Mouse (Mus musculus) adrenal gland (tissue): ENCODE results near the gene Pithd1.
"Not testable (repeated sequence)": the region's sequence is repeated elsewhere in the genome, so short reads cannot be mapped to it uniquely, and the experiment has no call there.

ENCODE experiments used
- intact Hi-C: fragments of 180-260 bp; cut with DNase I; formaldehyde crosslinking; loops from one replicate; pipeline ENCODE4 v1.15.1; 2025

Gene Pithd1

GRCm38 (mm10) chr4:135963457-135964193, 23.4 kb downstream of the Pithd1 start, which contains the start of gene Gale:
TSS of gene Gale (plus strand) at chr4:135963727.
- intact Hi-C loops, result loop anchor here (10.0 kb wide), 1 partner anchor 191 kb away; no protein-coding TSS in a partner anchor

DNA sequence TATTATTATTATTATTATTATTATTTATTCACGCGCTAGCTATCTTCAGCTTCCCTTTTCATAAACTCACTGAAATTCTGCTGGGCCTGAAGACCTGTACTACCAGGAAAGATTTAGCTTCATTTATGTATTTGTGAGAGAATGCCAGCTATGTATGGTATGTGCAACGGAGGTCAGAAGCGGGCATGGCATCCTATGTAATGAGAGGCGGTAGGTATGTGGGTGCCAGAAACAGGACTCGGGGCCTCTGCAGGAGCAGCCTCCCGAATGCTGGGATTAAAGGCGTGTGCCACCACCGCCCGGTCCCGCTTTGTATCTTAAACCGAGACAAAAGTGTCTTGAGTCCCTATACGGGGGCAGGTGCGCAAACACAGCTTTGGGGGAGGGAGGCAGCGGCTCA, 24.1 kb downstream of the Pithd1 start:
- intact Hi-C loops, result loop anchor here (10.0 kb wide), 1 partner anchor 192 kb away; no protein-coding TSS in a partner anchor

DNA sequence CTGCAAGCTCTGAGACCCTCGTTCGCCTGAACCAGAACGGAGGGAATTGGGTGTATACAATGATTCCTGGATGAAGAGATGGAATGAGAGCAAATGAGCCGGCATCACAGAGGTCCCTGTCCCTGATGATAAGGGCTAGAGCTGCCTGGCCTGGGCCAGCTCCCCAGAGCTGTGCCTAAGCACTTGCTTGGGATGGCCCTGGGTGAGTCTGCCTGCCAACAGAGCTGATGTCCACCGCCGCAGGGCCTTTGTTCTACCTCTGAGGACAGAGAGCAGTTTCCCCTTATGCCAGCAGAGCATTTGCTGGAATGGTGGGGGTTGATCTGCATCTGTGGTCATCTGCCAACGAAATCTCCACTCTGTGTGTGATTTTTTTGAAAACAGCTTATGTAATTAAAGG, 24.9 kb downstream of the Pithd1 start:
- intact Hi-C loops, result loop anchor here (10.0 kb wide), 1 partner anchor 193 kb away; no protein-coding TSS in a partner anchor

GRCm38 (mm10) chr4:135961709-135962108, 25.4 kb downstream of the Pithd1 start:
- intact Hi-C loops, result loop anchor here (10.0 kb wide), 1 partner anchor 193 kb away; no protein-coding TSS in a partner anchor

DNA sequence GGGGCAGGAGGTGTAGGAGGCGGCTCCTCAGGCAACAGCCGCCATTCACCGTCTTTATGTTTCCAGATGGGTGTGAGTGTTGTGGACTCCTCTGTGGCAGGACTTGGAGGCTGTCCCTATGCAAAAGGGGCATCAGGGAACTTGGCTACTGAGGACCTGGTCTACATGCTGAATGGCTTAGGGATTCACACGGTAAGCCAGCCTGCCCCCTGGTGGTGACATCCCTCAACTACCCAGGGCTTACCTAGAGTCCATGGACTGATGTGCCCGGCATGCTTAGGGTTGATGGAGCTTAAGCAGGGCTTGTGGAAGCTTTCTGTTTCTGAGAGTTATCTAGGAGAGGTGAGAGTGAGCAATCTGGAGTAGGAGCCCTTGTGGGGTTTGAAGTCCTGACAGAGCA, 26.3 kb downstream of the Pithd1 start:
- intact Hi-C loops, result loop anchor here (10.0 kb wide), 1 partner anchor 194 kb away; no protein-coding TSS in a partner anchor

GRCm38 (mm10) chr4:135958354-135958753, 28.7 kb downstream of the Pithd1 start:
- intact Hi-C loops, result no loop called here

DNA sequence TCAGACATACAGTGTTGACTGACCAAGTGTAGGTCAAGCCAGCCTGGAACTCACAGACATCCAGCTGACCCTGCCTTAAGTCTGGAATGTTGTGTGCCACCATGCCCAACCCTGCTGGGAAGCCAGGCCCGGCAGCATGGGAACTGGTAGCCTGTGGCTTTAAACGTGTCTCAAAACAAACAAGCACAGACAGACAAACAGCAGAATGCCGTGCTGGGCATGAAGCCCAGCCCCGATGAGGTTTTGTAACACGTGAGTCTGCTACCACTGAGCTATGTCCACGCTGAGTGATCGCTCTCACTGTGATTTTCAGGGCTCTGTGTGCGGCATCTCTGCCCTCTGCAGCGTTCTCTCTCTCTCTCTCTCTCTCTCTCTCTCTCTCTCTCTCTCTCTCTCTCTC, 31.2 kb downstream of the Pithd1 start:
- intact Hi-C loops, result no loop called here

DNA sequence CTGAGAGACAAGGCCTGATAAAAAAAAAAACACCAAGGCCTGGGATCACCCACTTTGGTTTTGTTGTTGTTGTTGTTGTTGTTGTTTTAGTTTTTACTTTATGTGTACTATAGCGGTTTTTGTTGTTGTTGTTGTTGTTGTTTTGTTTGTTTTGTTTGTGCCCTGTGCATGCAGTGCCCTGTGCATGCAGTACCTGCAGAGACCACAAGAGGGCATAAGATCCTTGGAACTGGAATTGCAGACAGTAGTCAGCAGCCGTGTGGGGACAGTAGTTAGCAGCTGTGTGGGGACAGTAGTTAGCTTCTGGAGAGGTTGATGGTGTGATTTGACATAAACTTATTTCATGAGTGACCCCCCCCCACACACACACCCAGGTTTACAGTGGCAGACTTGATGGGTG, 32.8 kb downstream of the Pithd1 start:
- intact Hi-C loops, result no loop called here

GRCm38 (mm10) chr4:135953179-135953578, 33.9 kb downstream of the Pithd1 start:
- intact Hi-C loops, result no loop called here

DNA sequence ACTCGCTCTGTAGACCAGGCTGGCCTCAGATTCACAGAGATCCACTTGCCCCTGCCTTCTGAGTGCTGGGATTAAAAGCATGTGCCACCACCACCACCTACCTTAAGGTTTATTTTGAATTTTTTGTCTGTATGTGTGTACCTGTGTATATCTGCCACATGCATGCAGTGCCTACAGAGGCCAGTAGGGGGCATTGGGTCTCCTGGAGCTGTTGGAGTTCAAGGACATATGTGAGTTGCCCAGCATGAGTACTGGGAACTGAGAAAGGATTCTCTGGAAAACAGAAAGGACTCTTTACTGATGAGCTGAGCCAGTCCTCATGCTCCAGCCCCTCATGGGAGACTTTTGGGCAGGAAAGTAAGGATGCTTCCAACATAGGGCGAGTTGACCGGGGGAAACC, 35.6 kb downstream of the Pithd1 start:
- intact Hi-C loops, result no loop called here

- intact Hi-C loops, result no loop called here
These were observed 36.7 kb downstream of the Pithd1 start for GRCm38 (mm10) chr4:135950365-135950764.

DNA sequence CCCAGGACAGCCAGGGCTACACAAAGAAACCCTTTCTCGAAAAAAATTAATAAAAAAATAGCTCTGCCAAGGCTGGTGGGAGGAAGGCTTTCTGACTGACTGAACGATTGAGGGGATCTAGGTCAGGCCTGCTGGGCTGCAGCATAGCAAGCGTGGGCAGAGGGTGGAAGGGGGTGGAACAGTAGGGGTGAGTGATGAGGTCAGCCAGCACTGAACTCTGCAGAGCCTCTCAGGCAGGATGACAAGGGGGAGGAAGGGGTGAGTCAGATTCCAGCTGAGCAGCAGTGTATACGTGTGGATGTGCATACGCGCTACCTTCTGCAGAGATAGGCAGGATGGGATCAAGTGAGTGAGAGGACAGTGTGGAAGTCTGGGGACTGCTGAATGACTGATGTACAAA, 37.2 kb downstream of the Pithd1 start:
- intact Hi-C loops, result no loop called here

- intact Hi-C loops, result no loop called here
These were observed 37.6 kb downstream of the Pithd1 start for GRCm38 (mm10) chr4:135949475-135949874.

DNA sequence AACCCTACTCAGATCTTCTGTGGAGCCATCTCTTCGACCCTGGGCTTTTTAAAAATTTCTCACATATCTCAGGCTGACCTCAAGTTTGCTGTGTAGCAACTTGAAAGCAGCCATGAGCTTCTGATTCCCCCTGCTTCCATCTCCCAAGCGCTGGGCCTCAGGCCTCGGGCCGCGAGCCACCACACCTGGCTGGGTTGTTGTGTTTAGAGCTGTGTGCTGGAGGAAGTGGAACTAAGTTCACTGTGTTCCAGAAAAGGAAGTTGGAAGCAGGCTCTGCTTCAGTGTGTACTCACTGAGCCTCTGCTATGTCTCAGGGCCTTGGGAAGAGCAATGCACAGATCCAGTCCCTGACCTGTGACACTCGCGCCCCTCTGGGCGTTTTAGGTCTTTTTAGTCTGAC, 38.9 kb downstream of the Pithd1 start:
- intact Hi-C loops, result no loop called here

- intact Hi-C loops, result no loop called here
These were observed 40.3 kb downstream of the Pithd1 start for GRCm38 (mm10) chr4:135946659-135947301.

DNA sequence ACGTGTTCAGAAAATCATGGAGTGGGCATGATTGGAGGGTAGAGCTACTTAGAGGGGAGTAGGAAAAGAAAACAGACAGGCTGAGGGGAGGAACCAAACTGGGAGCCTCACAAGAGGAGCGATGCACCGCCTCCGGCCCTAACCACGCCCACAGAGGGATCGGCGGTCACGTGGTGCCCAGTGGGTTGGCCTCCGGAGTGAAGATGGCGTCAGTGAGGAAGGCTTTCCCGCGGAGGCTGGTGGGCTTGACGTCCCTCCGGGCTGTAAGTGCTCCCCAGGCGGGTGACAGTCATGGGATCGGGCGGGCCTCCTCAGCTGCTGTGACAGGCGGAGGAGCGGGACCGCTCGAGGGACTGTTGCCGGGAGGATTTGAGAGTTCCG, 40.8 kb downstream of the Pithd1 start, which contains the start of gene Hmgcl:
Gene Hmgcl, plus strand, starts transcription at position 171 of the 381 bp plus-strand sequence.
- intact Hi-C loops, result no loop called here

- intact Hi-C loops, result no loop called here
These were observed 41.4 kb downstream of the Pithd1 start for GRCm38 (mm10) chr4:135945706-135946105.

DNA sequence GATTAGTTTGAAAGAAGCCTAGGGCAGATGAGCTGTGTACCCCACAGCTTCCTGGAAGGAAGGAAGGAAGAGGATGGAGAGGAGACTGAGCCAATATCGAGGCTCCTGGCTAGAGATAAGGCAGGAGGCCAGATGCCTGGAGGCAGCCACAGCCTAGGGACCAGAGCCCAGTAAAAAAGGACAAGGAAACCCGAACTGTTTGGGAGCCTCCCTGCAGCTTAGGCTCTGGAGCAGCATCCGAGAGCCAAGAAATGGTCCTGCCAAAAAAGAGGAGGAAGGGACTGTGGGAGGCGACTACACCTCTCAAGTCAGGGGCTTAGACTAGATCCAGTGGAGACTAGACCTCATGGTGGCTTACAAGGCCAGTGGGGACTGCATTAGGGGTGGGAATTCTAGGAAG, 43.7 kb downstream of the Pithd1 start:
- intact Hi-C loops, result no loop called here

DNA sequence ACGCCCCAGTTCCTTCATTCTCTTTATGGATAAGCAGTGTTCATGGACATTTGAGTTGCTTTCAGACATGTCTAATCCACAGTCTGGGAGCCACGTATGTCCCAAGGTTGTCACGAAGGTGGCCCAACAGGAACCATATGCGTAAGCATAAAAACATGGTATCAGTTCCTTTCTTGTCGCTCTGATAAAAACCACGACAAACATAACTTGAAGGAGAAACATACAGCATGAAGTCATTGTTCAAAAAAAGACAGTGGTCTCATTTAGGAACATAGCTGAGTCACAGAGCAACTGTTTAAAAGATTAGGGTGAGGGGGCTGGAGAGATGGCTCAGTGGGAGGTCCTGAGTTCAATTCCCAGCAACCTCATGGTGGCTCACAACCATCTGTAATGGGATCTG, 44.9 kb downstream of the Pithd1 start:
- intact Hi-C loops, result no loop called here

DNA sequence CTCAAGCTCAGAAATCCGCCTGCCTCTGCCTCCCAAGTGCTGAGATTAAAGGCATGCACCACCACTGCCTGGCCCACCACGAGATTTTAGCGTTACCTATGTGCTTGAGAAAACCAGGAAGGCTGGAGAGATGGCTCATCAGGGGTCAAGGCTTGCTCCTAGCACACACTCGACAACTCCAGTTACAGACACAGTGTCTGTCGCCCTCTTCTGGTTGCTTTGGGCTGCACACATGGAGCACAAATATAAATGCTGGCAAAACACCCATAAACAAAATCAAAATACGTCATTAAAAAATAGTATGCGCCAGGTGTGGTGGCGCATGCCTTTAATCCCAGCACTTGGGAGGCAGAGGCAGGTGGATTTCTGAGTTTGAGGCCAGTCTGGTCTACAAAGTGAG, 46.0 kb downstream of the Pithd1 start:
- intact Hi-C loops, result not testable (repeated sequence)

DNA sequence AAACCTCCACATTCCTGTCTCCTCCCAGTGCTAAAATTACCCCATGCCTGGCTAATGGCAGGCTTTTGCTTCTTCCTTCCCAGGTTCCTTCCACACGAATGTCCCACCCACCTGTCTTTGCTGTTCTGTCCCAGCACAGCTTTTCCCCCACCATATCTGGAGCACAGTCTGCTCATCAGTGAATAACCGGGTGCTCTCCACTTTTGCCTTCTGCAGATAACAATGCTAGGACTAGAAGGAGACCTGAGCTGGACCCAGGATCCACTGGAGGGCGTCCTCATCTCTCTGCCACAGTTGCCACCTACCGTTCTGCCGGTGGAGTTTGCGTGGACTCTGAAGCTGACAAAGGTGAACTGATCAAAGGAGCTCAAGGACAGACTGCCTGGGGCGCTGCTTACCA, 48.2 kb downstream of the Pithd1 start:
- intact Hi-C loops, result no loop called here

GRCm38 (mm10) chr4:135935502-135935901, 51.6 kb downstream of the Pithd1 start:
- intact Hi-C loops, result no loop called here
